ENCODE assay signal across 9 mouse cellular contexts in the genomic region with DNA sequence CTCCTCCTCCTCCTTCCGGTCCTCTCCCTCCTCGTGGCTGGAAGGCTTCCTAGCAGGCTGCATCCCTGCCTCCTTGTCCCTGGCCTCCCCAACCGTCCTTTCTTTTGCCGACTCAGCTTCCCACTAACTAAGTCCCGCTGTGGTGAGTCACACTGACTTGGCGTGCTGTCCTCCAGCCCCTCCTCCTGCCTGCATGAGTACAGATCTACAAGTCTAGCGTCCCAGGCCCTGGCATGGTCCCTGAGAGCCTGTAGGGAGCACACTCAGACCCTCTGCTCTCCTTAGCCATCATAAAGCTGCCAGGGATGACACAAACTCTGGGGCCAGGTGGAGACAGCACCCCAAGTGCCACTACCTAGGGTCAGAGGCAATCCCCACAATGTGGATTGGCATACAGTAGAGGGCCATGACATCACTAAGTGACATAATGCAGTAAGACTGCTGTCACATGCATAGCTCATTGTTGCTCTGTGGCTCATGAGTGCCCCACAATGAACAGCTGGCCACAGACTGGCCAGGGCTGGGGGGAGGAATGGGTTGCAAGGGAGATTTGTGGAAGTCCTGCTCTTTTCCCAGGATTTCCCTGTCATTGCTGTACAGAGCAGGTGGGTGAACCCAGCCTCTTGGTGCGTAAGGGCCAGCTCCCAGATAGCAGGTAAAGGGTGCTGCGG. TPM values are rescaled to one million over a fixed set of nuclear protein-coding genes. Genes with fewer than 3 reads are reported as not detected.
A peak's percentile ranks its signal among the peaks of the same experiment; 100 is the strongest.
DNase-seq lines count a peak whose midpoint lies in the region; ATAC-seq and TF ChIP-seq lines count a peak whose summit lies in the region.
"Had no signal": no experiment of that assay in that cellular context is flagged by ENCODE, and none has a peak within 500 bp of the region (broad histone marks: within the 10 kb centered on the region; RNA-seq: fewer than 3 reads in every experiment).

No protein-coding gene starts in this region.

- no peaks in the 10 kb centered on the region for H3K4me1 ChIP-seq in kidney, embryonic 15.5 days

- ATAC-seq in Patski, result peak; percentile 65
- ATAC-seq in kidney, embryonic 15.5 days (replicated peaks; ENCODE audit: low FRiP score), result 0 out of 2 replicates have a peak, but pooled peaks have one; percentile 24

- H3K4me2 ChIP-seq in kidney, embryonic 15.5 days, result no peak overlapping the region

- no peaks in the 10 kb centered on the region for H3K27me3 ChIP-seq in Patski
- no peaks in the 10 kb centered on the region for H3K27me3 ChIP-seq in kidney, embryonic 15.5 days

- POLR2A ChIA-PET in Patski (lab: Charles Lee), result no interaction called here

- intact Hi-C loops in gastrocnemius, adult 2 months (cut with DNase I), result no loop called here

- no peak for TF ChIP-seq CTCF in Patski (IDR thresholded peaks at IDR 0.05)
- no peak for TF ChIP-seq CTCF in gastrocnemius, adult 2 months (IDR thresholded peaks at IDR 0.05)

- no peak overlapping the region for H3K4me3 ChIP-seq in gastrocnemius, adult 2 months
- no peak overlapping the region for H3K4me3 ChIP-seq in kidney, embryonic 15.5 days (replicated peaks)

- CTCF ChIA-PET in Patski (lab: Charles Lee), result interaction anchor here (1.2 to 1.3 kb wide), 3 partner anchors 9 to 148 kb away, joined by 3 read pairs; no protein-coding TSS in a partner anchor

- peak; percentile 29 for DNase-seq in layer of hippocampus, adult 9-11 months
- no peak for DNase-seq in layer of hippocampus, adult 8-10 months (ENCODE audit: low spot score in 2 of 2)
- DNase-seq in Patski (ENCODE audit: low read depth, low spot score), result no peak
- DNase-seq in gastrocnemius, adult 2 months, result peak; percentile 68
- DNase-seq in T-cell, adult 2 months (ENCODE audit: low spot score), result no peak
- no peak for DNase-seq in c-Kit-positive CD71-positive TER-119-positive erythroid progenitor cells, embryonic 14.5 days (ENCODE audit: low spot score)
- no peak for DNase-seq in layer of hippocampus, postnatal 36 days

- H3K27ac ChIP-seq in gastrocnemius, adult 2 months, result no peak overlapping the region
- no peak overlapping the region for H3K27ac ChIP-seq in kidney, embryonic 15.5 days
- H3K27ac ChIP-seq: macrophage had no signal

- 62% methylated on average over 9 of the region's 9 CpGs for WGBS in kidney, embryonic 15.5 days

- peaks cover 40% of the 10 kb centered on the region for H3K36me3 ChIP-seq in kidney, embryonic 15.5 days

- no peaks in the 10 kb centered on the region for H3K9me3 ChIP-seq in kidney, embryonic 15.5 days (replicated peaks)

- H3K9ac ChIP-seq in kidney, embryonic 15.5 days, result no peak overlapping the region

- in situ Hi-C loops in Patski (cut with MboI; ENCODE audit: low pct_unique_long_range_greater_than_20kb), result loop anchor here (5.0 kb wide), 1 partner anchor 154 kb away; no protein-coding TSS in a partner anchor

RNA-seq across cellular contexts. Expression of a gene that starts 28.1 kb away (rescaled TPM):
- not detected for total RNA-seq in layer of hippocampus, adult 8-10 months (2022)
- polyA plus RNA-seq in Patski (2021), result 0.42 TPM
- 1 to 10 TPM in 1 of 2 experiments, not detected in 1; 1.3 TPM for total RNA-seq in gastrocnemius, adult 2 months (2021)
- polyA plus RNA-seq in kidney, embryonic 15.5 days (2015; fragmentation: Nextera tagmentation; extraction: Ambion mirVana), result 0.44 TPM in 1 of 2 replicates, not detected in the other
- total RNA-seq in layer of hippocampus, postnatal 36 days (2021), result not detected

RNA-seq across cellular contexts. Expression of a gene that starts 39.8 kb away (rescaled TPM):
- not detected for total RNA-seq in layer of hippocampus, adult 8-10 months (2022)
- polyA plus RNA-seq in Patski (2021), result 0.08 TPM
- total RNA-seq in gastrocnemius, adult 2 months (2021), result not detected
- not detected in 2 replicates for polyA plus RNA-seq in kidney, embryonic 15.5 days (2015; fragmentation: Nextera tagmentation; extraction: Ambion mirVana)
- not detected for total RNA-seq in layer of hippocampus, postnatal 36 days (2021)
- polyA plus RNA-seq: macrophage had no signal

RNA-seq across cellular contexts. Expression of a gene that starts 46.0 kb away (rescaled TPM):
- total RNA-seq in layer of hippocampus, adult 8-10 months (2022), result not detected
- 1.7 TPM for polyA plus RNA-seq in Patski (2021)
- total RNA-seq in gastrocnemius, adult 2 months (2021), result not detected
- not detected in 2 replicates for polyA plus RNA-seq in kidney, embryonic 15.5 days (2015; fragmentation: Nextera tagmentation; extraction: Ambion mirVana)
- total RNA-seq in layer of hippocampus, postnatal 36 days (2021), result not detected
- polyA plus RNA-seq: macrophage had no signal

Comparison
In these comparisons a context has a peak if more than half of its experiments do, and no peak if none do; other contexts are left out.
1. DNase-seq: peak in layer of hippocampus, adult 9-11 months (single experiment) and gastrocnemius, adult 2 months (single experiment); none in layer of hippocampus, adult 8-10 months (0 of 2), Patski (single experiment), T-cell, adult 2 months (single experiment), c-Kit-positive CD71-positive TER-119-positive erythroid progenitor cells, embryonic 14.5 days (single experiment) and layer of hippocampus, postnatal 36 days (0 of 2).